Comparison of ENCODE assay signal across 9 mouse cellular contexts in the genomic region with DNA sequence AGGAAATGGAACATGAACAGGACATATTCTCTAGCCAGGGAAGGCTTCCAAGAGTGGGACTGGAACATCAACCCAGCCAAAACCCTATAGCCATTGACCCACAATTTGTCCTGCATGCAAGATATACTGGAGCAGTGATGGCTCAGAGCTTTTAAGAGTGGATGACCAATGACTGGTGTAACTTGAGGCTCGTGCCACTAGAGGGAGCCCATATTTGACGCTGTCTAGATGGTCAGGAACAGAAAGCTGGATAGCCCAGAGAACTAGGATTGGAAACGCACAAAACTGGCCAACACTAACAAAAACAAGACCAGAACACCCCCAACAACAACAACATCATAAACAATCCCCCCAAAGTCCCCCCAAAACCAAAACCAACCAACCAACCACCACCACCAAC.
DNase-seq lines count a peak whose midpoint lies in the region; ATAC-seq and TF ChIP-seq lines count a peak whose summit lies in the region.
"Had no signal": no experiment of that assay in that cellular context is flagged by ENCODE, and none has a peak within 500 bp of the region (broad histone marks: within the 10 kb centered on the region; RNA-seq: fewer than 3 reads in every experiment).

No protein-coding gene starts in this region.

- WGBS in forebrain, embryonic 11.5 days = 27% methylated on average over 3 of the region's 3 CpGs
- WGBS in forebrain, embryonic 16.5 days = 16% methylated on average over 3 of the region's 3 CpGs
- 13% methylated on average over 3 of the region's 3 CpGs for WGBS in lung, embryonic 15.5 days
- WGBS in lung, adult 2 months = 22% methylated on average over 3 of the region's 3 CpGs
- 12% methylated on average over 3 of the region's 3 CpGs for WGBS in forebrain, embryonic 14.5 days
- WGBS in midbrain, embryonic 13.5 days = 16% methylated on average over 3 of the region's 3 CpGs

- no peak for TF ChIP-seq POLR2A in lung, adult 2 months (IDR thresholded peaks at IDR 0.05; ENCODE audit: borderline replicate concordance, extremely low read depth, low read depth, low read length)

- H3K4me3 ChIP-seq in forebrain, embryonic 11.5 days (ENCODE audit: low read depth, low read length) = no peak overlapping the region
- no peak overlapping the region for H3K4me3 ChIP-seq in forebrain, embryonic 16.5 days (replicated peaks; ENCODE audit: low read length)
- H3K4me3 ChIP-seq in lung, embryonic 15.5 days = no peak overlapping the region
- H3K4me3 ChIP-seq in lung, adult 2 months (replicated peaks; ENCODE audit: extremely low read depth, low read depth, low read length) = no peak overlapping the region
- no peak overlapping the region for H3K4me3 ChIP-seq in forebrain, embryonic 14.5 days (ENCODE audit: low read depth, low read length)
- no peak overlapping the region for H3K4me3 ChIP-seq in midbrain, embryonic 13.5 days (replicated peaks)
- H3K4me3 ChIP-seq: liver, embryonic 13.5 days had no signal

- no peak overlapping the region for H3K9ac ChIP-seq in forebrain, embryonic 11.5 days (ENCODE audit: low read length)
- H3K9ac ChIP-seq in forebrain, embryonic 16.5 days (replicated peaks; ENCODE audit: low read depth, low read length) = no peak overlapping the region
- H3K9ac ChIP-seq in lung, embryonic 15.5 days = no peak overlapping the region
- no peak overlapping the region for H3K9ac ChIP-seq in forebrain, embryonic 14.5 days (ENCODE audit: low read length)
- no peak overlapping the region for H3K9ac ChIP-seq in midbrain, embryonic 13.5 days (replicated peaks)
- H3K9ac ChIP-seq: liver, embryonic 13.5 days had no signal

- H3K4me1 ChIP-seq in forebrain, embryonic 11.5 days (replicated peaks; ENCODE audit: control insufficient read depth, insufficient read depth, low read length) = no peaks in the 10 kb centered on the region
- no peaks in the 10 kb centered on the region for H3K4me1 ChIP-seq in forebrain, embryonic 16.5 days (replicated peaks; ENCODE audit: control insufficient read depth, insufficient read depth, low read length)
- H3K4me1 ChIP-seq in lung, embryonic 15.5 days = no peaks in the 10 kb centered on the region
- H3K4me1 ChIP-seq in lung, adult 2 months (ENCODE audit: control insufficient read depth, insufficient read depth, low read length) = no peaks in the 10 kb centered on the region
- no peaks in the 10 kb centered on the region for H3K4me1 ChIP-seq in forebrain, embryonic 14.5 days (ENCODE audit: control insufficient read depth, insufficient read depth, low read length)
- H3K4me1 ChIP-seq in midbrain, embryonic 13.5 days (replicated peaks) = no peaks in the 10 kb centered on the region
- H3K4me1 ChIP-seq: liver, embryonic 13.5 days had no signal

- TF ChIP-seq CTCF in lung, adult 2 months (IDR thresholded peaks at IDR 0.05; ENCODE audit: insufficient read depth, low read length) = no peak

- no peak overlapping the region for H3K4me2 ChIP-seq in forebrain, embryonic 11.5 days (ENCODE audit: low read depth, low read length, severe bottlenecking)
- no peak overlapping the region for H3K4me2 ChIP-seq in forebrain, embryonic 16.5 days (ENCODE audit: low read length)
- no peak overlapping the region for H3K4me2 ChIP-seq in lung, embryonic 15.5 days
- H3K4me2 ChIP-seq in forebrain, embryonic 14.5 days (ENCODE audit: low read length) = no peak overlapping the region
- no peak overlapping the region for H3K4me2 ChIP-seq in midbrain, embryonic 13.5 days (replicated peaks)
- H3K4me2 ChIP-seq: liver, embryonic 13.5 days had no signal

- H3K27me3 ChIP-seq in forebrain, embryonic 11.5 days (ENCODE audit: control insufficient read depth, insufficient read depth, low read length) = no peaks in the 10 kb centered on the region
- no peaks in the 10 kb centered on the region for H3K27me3 ChIP-seq in forebrain, embryonic 16.5 days (replicated peaks; ENCODE audit: control insufficient read depth, insufficient read depth, low read length)
- no peaks in the 10 kb centered on the region for H3K27me3 ChIP-seq in lung, embryonic 15.5 days
- no peaks in the 10 kb centered on the region for H3K27me3 ChIP-seq in forebrain, embryonic 14.5 days (replicated peaks; ENCODE audit: control insufficient read depth, insufficient read depth, low read length)
- H3K27me3 ChIP-seq in midbrain, embryonic 13.5 days = no peaks in the 10 kb centered on the region
- H3K27me3 ChIP-seq: liver, embryonic 13.5 days had no signal

- H3K36me3 ChIP-seq in forebrain, embryonic 11.5 days (ENCODE audit: control insufficient read depth, insufficient read depth, low read length) = no peaks in the 10 kb centered on the region
- no peaks in the 10 kb centered on the region for H3K36me3 ChIP-seq in forebrain, embryonic 16.5 days (ENCODE audit: control insufficient read depth, insufficient read depth)
- H3K36me3 ChIP-seq in lung, embryonic 15.5 days = no peaks in the 10 kb centered on the region
- no peaks in the 10 kb centered on the region for H3K36me3 ChIP-seq in forebrain, embryonic 14.5 days (ENCODE audit: control insufficient read depth, insufficient read depth, low read length)
- no peaks in the 10 kb centered on the region for H3K36me3 ChIP-seq in midbrain, embryonic 13.5 days
- H3K36me3 ChIP-seq: liver, embryonic 13.5 days had no signal

- H3K9me3 ChIP-seq in forebrain, embryonic 11.5 days (ENCODE audit: control insufficient read depth, low read length) = no peaks in the 10 kb centered on the region
- H3K9me3 ChIP-seq in forebrain, embryonic 16.5 days (ENCODE audit: control insufficient read depth, low read length) = no peaks in the 10 kb centered on the region
- no peaks in the 10 kb centered on the region for H3K9me3 ChIP-seq in lung, embryonic 15.5 days
- no peaks in the 10 kb centered on the region for H3K9me3 ChIP-seq in forebrain, embryonic 14.5 days (replicated peaks; ENCODE audit: control insufficient read depth, low read length)
- H3K9me3 ChIP-seq in midbrain, embryonic 13.5 days = no peaks in the 10 kb centered on the region
- H3K9me3 ChIP-seq: liver, embryonic 13.5 days had no signal

- no peak overlapping the region for H3K27ac ChIP-seq in forebrain, embryonic 11.5 days (ENCODE audit: low read depth, low read length)
- no peak overlapping the region for H3K27ac ChIP-seq in forebrain, embryonic 16.5 days (ENCODE audit: low read length)
- no peak overlapping the region for H3K27ac ChIP-seq in lung, embryonic 15.5 days
- no peak overlapping the region for H3K27ac ChIP-seq in forebrain, embryonic 14.5 days (ENCODE audit: low read depth, low read length)
- no peak overlapping the region for H3K27ac ChIP-seq in midbrain, embryonic 13.5 days
- H3K27ac ChIP-seq: liver, embryonic 13.5 days had no signal

- peak; percentile 71 for ATAC-seq in forebrain, embryonic 11.5 days (replicated peaks; ENCODE audit: low FRiP score)
- ATAC-seq in forebrain, embryonic 16.5 days = no peak
- ATAC-seq in lung, embryonic 15.5 days (ENCODE audit: borderline replicate concordance, extremely low read depth, low FRiP score, low TSS enrichment) = 0 out of 2 replicates have a peak, but pooled peaks have one; percentile 49
- ATAC-seq in forebrain, embryonic 14.5 days = peak; percentile 61
- ATAC-seq in midbrain, embryonic 13.5 days = peak; percentile 43

- peak; percentile 61 for DNase-seq in forebrain, embryonic 11.5 days (ENCODE audit: low spot score)
- no peak for DNase-seq in lung, adult 2 months
- DNase-seq in adrenal gland, adult 8-10 months = peak; percentile 11
- DNase-seq in forebrain, embryonic 14.5 days (ENCODE audit: low spot score) = peak; percentile 49
- DNase-seq in natural killer cell, adult 2 months (ENCODE audit: low spot score in 2 of 2) = no peak
- DNase-seq: liver, embryonic 13.5 days had no signal

Comparison
In these comparisons a context has a peak if more than half of its experiments do, and no peak if none do; other contexts are left out.
1. DNase-seq: peak in forebrain, embryonic 11.5 days (single experiment), adrenal gland, adult 8-10 months (single experiment) and forebrain, embryonic 14.5 days (single experiment); none in lung, adult 2 months (single experiment) and natural killer cell, adult 2 months (0 of 2).